Mouse (Mus musculus) brain, adult 2 months (tissue): ENCODE results near the gene Pcsk4.

Experiments used
- DNase-seq: peaks from one replicate; pipeline ENCODE4 v3.0.0; 2011; ENCODE audit warnings: low read depth, low spot score

The Pcsk4 gene

GRCm38 (mm10) chr10:80329273-80330081 lies at the start of gene Pcsk4, which contains the start of gene Reep6:
Pcsk4 (minus strand) TSS chr10:80329498.
Reep6 (plus strand) TSS chr10:80329953.
- peak; percentile 98 for DNase-seq

GRCm38 (mm10) chr10:80377716-80378115 lies 48.4 kb upstream of the Pcsk4 start:
- no peak for DNase-seq

- DNase-seq: peak; percentile 98
Observed at GRCm38 (mm10) chr10:80376160-80376559, 46.9 kb upstream of the Pcsk4 start.

GRCm38 (mm10) chr10:80374063-80374462 lies 44.8 kb upstream of the Pcsk4 start:
- DNase-seq: peak; percentile 78

GRCm38 (mm10) chr10:80372706-80373105 lies 43.4 kb upstream of the Pcsk4 start:
- DNase-seq: peak; percentile 82

GRCm38 (mm10) chr10:80371983-80372382 lies 42.7 kb upstream of the Pcsk4 start:
- DNase-seq: no peak

GRCm38 (mm10) chr10:80371411-80371966 lies 42.2 kb upstream of the Pcsk4 start:
- peak; percentile 93 for DNase-seq

GRCm38 (mm10) chr10:80369995-80370747 lies 40.9 kb upstream of the Pcsk4 start:
- DNase-seq: peak; percentile 70

GRCm38 (mm10) chr10:80368392-80368791 lies 39.1 kb upstream of the Pcsk4 start:
- no peak for DNase-seq

GRCm38 (mm10) chr10:80367954-80368353 lies 38.7 kb upstream of the Pcsk4 start:
- no peak for DNase-seq

- DNase-seq: no peak
Observed at GRCm38 (mm10) chr10:80365736-80366135, 36.4 kb upstream of the Pcsk4 start.

GRCm38 (mm10) chr10:80363734-80364133 lies 34.4 kb upstream of the Pcsk4 start:
- DNase-seq: no peak

GRCm38 (mm10) chr10:80357994-80358639 lies 28.8 kb upstream of the Pcsk4 start:
- peak; percentile 80 for DNase-seq

GRCm38 (mm10) chr10:80357336-80357735 lies 28.0 kb upstream of the Pcsk4 start:
- DNase-seq: peak; percentile 69

- peak; percentile 44 for DNase-seq
Observed at GRCm38 (mm10) chr10:80356737-80357136, 27.4 kb upstream of the Pcsk4 start.

- peak; percentile 80 for DNase-seq
Observed at GRCm38 (mm10) chr10:80356001-80356682, 26.8 kb upstream of the Pcsk4 start, which contains the start of gene Plk5. Plk5 (plus strand) TSS chr10:80356459.

GRCm38 (mm10) chr10:80355431-80355830 lies 26.1 kb upstream of the Pcsk4 start:
- peak; percentile 91 for DNase-seq

- DNase-seq: no peak
Observed at GRCm38 (mm10) chr10:80352727-80353126, 23.4 kb upstream of the Pcsk4 start.

GRCm38 (mm10) chr10:80351896-80352295 lies 22.6 kb upstream of the Pcsk4 start:
- DNase-seq: no peak

- DNase-seq: peak; percentile 85
Observed at GRCm38 (mm10) chr10:80350292-80350691, 21.0 kb upstream of the Pcsk4 start.

- DNase-seq: no peak
Observed at GRCm38 (mm10) chr10:80348981-80349380, 19.7 kb upstream of the Pcsk4 start.
